Mouse (Mus musculus) CH12.LX (cell line): Measurements from ENCODE around the gene Gls.

ENCODE experiments used
- CHD1 ChIP-seq: IDR thresholded peaks from 2 replicates; pipeline ENCODE4 v1.6.1; 2012; ENCODE audit warnings: low read depth, low read length, improper control_type of control experiment, inconsistent platforms
- JUND ChIP-seq: conservative IDR thresholded peaks from 2 replicates; pipeline ENCODE4 v1.6.1; 2011; ENCODE audit warnings: low read depth, low read length, improper control_type of control experiment
- MYC ChIP-seq: IDR thresholded peaks from 2 replicates; pipeline ENCODE4 v1.6.1; 2011; ENCODE audit warnings: low read depth, mild to moderate bottlenecking, improper control_type of control experiment, low read length
- POLR2AphosphoS2 ChIP-seq: IDR thresholded peaks from 2 replicates; pipeline ENCODE4 v1.6.1; 2011; ENCODE audit warnings: low read depth, low read length, improper control_type of control experiment
- ZNF384 ChIP-seq: IDR thresholded peaks from 2 replicates; pipeline ENCODE4 v1.6.1; 2012; ENCODE audit warnings: low read depth, low read length, improper control_type of control experiment, inconsistent platforms

- TF ChIP-seq CHD1 (no peak), MYC (no peak), ZNF384 (no peak), POLR2AphosphoS2 (no peak), JUND (no peak)
These were observed 84.3 kb downstream of the Gls start for GRCm38 (mm10) chr1:52148696-52149095.
